ENCODE assay signal across 32 mouse cellular contexts in the genomic region with DNA sequence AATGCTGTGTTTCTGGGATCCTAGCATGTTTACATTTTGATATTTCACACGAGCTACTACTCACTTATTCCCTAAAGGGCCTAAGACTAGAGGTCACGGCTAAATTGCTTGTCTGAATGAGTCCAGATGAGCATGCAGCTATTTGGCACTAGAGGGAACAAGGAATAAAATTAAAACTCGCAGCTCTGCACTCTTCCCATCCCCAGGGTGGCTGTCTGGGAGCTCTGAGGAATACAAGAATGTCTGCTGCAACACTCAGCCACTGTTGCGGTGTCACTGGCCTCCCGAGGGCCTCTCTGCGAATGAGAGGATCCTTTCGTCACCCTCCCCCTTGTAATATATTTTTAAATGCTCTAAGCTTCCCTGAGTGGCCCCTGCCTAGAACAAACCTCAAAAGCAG. TPM values are rescaled to one million over a fixed set of nuclear protein-coding genes. Genes with fewer than 3 reads are reported as not detected.
DNase-seq lines count a peak whose midpoint lies in the region; ATAC-seq and TF ChIP-seq lines count a peak whose summit lies in the region.
"Had no signal": no experiment of that assay in that cellular context is flagged by ENCODE, and none has a peak within 500 bp of the region (broad histone marks: within the 10 kb centered on the region; RNA-seq: fewer than 3 reads in every experiment).

No protein-coding gene starts in this region.

- DNase-seq in adrenal gland, postnatal 14 days: peak; percentile 58
- no peak for DNase-seq in adrenal gland, postnatal 4 days (ENCODE audit: low spot score in 2 of 2)
- DNase-seq in heart, adult 2 months: no peak
- DNase-seq in heart, adult 11 months: no peak
- DNase-seq in adipocyte (ENCODE audit: low spot score): peak; percentile 54
- no peak for DNase-seq in left cerebral cortex, adult 9 months (ENCODE audit: low spot score in 2 of 2)
- DNase-seq: adrenal gland, adult 8-10 months; B cell, adult 2 months; cerebellum, adult 11-12 months; cerebellum, adult 8-10 months; cerebellum, postnatal 14 days; gastrocnemius, postnatal 10 days; gastrocnemius, postnatal 36 days; heart, postnatal 10 days; kidney, adult 2 months had no signal

- H3K27me3 ChIP-seq in heart, embryonic 11.5 days (ENCODE audit: control insufficient read depth, insufficient read depth, low read length): no peaks in the 10 kb centered on the region
- no peaks in the 10 kb centered on the region for H3K27me3 ChIP-seq in heart, adult 2 months (ENCODE audit: control insufficient read depth, insufficient read depth, low read length)
- no peaks in the 10 kb centered on the region for H3K27me3 ChIP-seq in heart, embryonic 16.5 days (ENCODE audit: control insufficient read depth, insufficient read depth, low read length)
- H3K27me3 ChIP-seq: CH12.LX; embryonic facial prominence, embryonic 12.5 days; forebrain, embryonic 13.5 days; hindbrain, embryonic 12.5 days; hindbrain, embryonic 15.5 days; Patski had no signal

- no peaks in the 10 kb centered on the region for H3K9me3 ChIP-seq in heart, embryonic 11.5 days (replicated peaks; ENCODE audit: control insufficient read depth, low read length)
- H3K9me3 ChIP-seq in heart, embryonic 16.5 days (replicated peaks; ENCODE audit: control insufficient read depth, low read length): no peaks in the 10 kb centered on the region
- H3K9me3 ChIP-seq: embryonic facial prominence, embryonic 12.5 days; forebrain, embryonic 10.5 days; forebrain, embryonic 13.5 days; G1E; hindbrain, embryonic 12.5 days; hindbrain, embryonic 15.5 days had no signal

- 43% methylated on average over 7 of the region's 7 CpGs for WGBS in heart, embryonic 11.5 days (ENCODE audit: insufficient replicate concordance)
- WGBS in heart, adult 2 months: 63% methylated on average over 7 of the region's 7 CpGs
- WGBS in heart, embryonic 16.5 days: 40% methylated on average over 7 of the region's 7 CpGs

- peaks cover 18% of the 10 kb centered on the region for H3K4me1 ChIP-seq in heart, embryonic 11.5 days (ENCODE audit: control insufficient read depth, insufficient read depth, low read length)
- H3K4me1 ChIP-seq in heart, adult 2 months (ENCODE audit: control insufficient read depth, insufficient read depth, low read length): no peaks in the 10 kb centered on the region
- 0 out of 2 replicates have a peak, but pooled peaks cover 7% of the 10 kb centered on the region for H3K4me1 ChIP-seq in heart, embryonic 16.5 days (ENCODE audit: control insufficient read depth, insufficient read depth, low read length)
- H3K4me1 ChIP-seq: hindbrain, embryonic 15.5 days had no signal

- H3K79me2 ChIP-seq in heart, adult 2 months (replicated peaks; ENCODE audit: control insufficient read depth, insufficient read depth, low read length): no peaks in the 10 kb centered on the region

- ATAC-seq in heart, embryonic 11.5 days (replicated peaks; ENCODE audit: insufficient number of reproducible peaks, low FRiP score, low TSS enrichment): no peak
- peak; percentile 26; the same call in 1 of the 2 replicates for ATAC-seq in heart, embryonic 16.5 days (replicated peaks; ENCODE audit: extremely low read depth, insufficient read depth, low FRiP score)
- ATAC-seq: forebrain, embryonic 13.5 days; forebrain, embryonic 16.5 days; intestine, postnatal 0 days; Patski had no signal

- H3K4me2 ChIP-seq in heart, embryonic 11.5 days: no peak overlapping the region
- H3K4me2 ChIP-seq in heart, embryonic 16.5 days (ENCODE audit: low read depth, low read length): no peak overlapping the region
- H3K4me2 ChIP-seq: embryonic facial prominence, embryonic 12.5 days; forebrain, embryonic 13.5 days; hindbrain, embryonic 12.5 days; hindbrain, embryonic 15.5 days had no signal

- no peak for TF ChIP-seq POLR2A in heart, adult 2 months (IDR thresholded peaks at IDR 0.05; ENCODE audit: insufficient read depth, low read depth, low read length)

- H3K4me3 ChIP-seq in heart, embryonic 11.5 days (ENCODE audit: low read depth, low read length): no peak overlapping the region
- H3K4me3 ChIP-seq in heart, adult 2 months: no peak overlapping the region
- H3K4me3 ChIP-seq in heart, embryonic 16.5 days (ENCODE audit: low read length): no peak overlapping the region
- H3K4me3 ChIP-seq: embryonic facial prominence, embryonic 12.5 days; forebrain, embryonic 10.5 days; forebrain, embryonic 13.5 days; hindbrain, embryonic 12.5 days; hindbrain, embryonic 15.5 days had no signal

- H3K36me3 ChIP-seq in heart, embryonic 11.5 days (ENCODE audit: control insufficient read depth, insufficient read depth, low read length): no peaks in the 10 kb centered on the region; the same call in 1 of the 2 replicates
- no peaks in the 10 kb centered on the region for H3K36me3 ChIP-seq in heart, adult 2 months (ENCODE audit: control insufficient read depth, insufficient read depth, low read length)
- H3K36me3 ChIP-seq in heart, embryonic 16.5 days (ENCODE audit: control insufficient read depth, insufficient read depth): peaks cover 5% of the 10 kb centered on the region; the same call in 1 of the 2 replicates
- H3K36me3 ChIP-seq: embryonic facial prominence, embryonic 12.5 days; hindbrain, embryonic 15.5 days had no signal

- intact Hi-C loops in heart, adult 2 months (cut with DNase I): no loop called here

- peak overlapping the region; percentile 15; the same call in 1 of the 2 replicates for H3K27ac ChIP-seq in heart, embryonic 11.5 days (ENCODE audit: low read depth, low read length)
- no peak overlapping the region for H3K27ac ChIP-seq in heart, adult 2 months
- H3K27ac ChIP-seq in heart, embryonic 16.5 days (ENCODE audit: low read length): no peak overlapping the region
- H3K27ac ChIP-seq: embryonic facial prominence, embryonic 12.5 days; forebrain, embryonic 10.5 days; forebrain, embryonic 13.5 days; hindbrain, embryonic 12.5 days; hindbrain, embryonic 15.5 days had no signal

- H3K9ac ChIP-seq in heart, embryonic 11.5 days (ENCODE audit: low read depth, low read length): 0 out of 2 replicates have a peak overlapping the region, but pooled peaks have one; percentile 28
- no peak overlapping the region for H3K9ac ChIP-seq in heart, adult 2 months (ENCODE audit: low read depth, low read length)
- no peak overlapping the region for H3K9ac ChIP-seq in heart, embryonic 16.5 days (ENCODE audit: low read length)
- H3K9ac ChIP-seq: embryonic facial prominence, embryonic 12.5 days; forebrain, embryonic 13.5 days; hindbrain, embryonic 12.5 days; hindbrain, embryonic 15.5 days had no signal

- TF ChIP-seq CTCF in heart, adult 2 months (IDR thresholded peaks at IDR 0.05): no peak

- no peak for TF ChIP-seq EP300 in heart, adult 2 months (IDR thresholded peaks at IDR 0.05; ENCODE audit: insufficient read depth, low read depth, low read length)

RNA-seq across cellular contexts. Expression of a gene that starts 23.7 kb away (rescaled TPM):
- 6.0 and 6.8 TPM in 2 replicates for total RNA-seq in adrenal gland, postnatal 14 days (2021)
- 10 to 100 TPM; 16.6 to 16.8 TPM for total RNA-seq in adrenal gland, postnatal 4 days (2021)
- not detected in 2 replicates for polyA plus RNA-seq in heart, embryonic 11.5 days (2014; fragmentation: Nextera tagmentation; extraction: Ambion mirVana)
- total RNA-seq in heart, adult 2 months (2021): not detected
- polyA plus RNA-seq in heart, adult 2 months (2012; rRNA removed): not detected in 2 replicates
- 0.24 TPM in 1 of 2 replicates, not detected in the other for polyA plus RNA-seq in heart, embryonic 16.5 days (2015; fragmentation: Nextera tagmentation; extraction: Ambion mirVana)
- total RNA-seq: CH12.LX; gastrocnemius, adult 18-20 months; gastrocnemius, postnatal 10 days; gastrocnemius, postnatal 36 days; granulocyte monocyte progenitor cell, adult 5-6 weeks; heart, postnatal 10 days; hematopoietic stem cell, adult 5-6 weeks had no signal
- polyA plus RNA-seq: G1E; heart, embryonic 14.5 days; kidney, embryonic 14.5 days; Patski had no signal

Comparison
In these comparisons a context has a peak if more than half of its experiments do, and no peak if none do; other contexts are left out.
1. DNase-seq: peak in adrenal gland, postnatal 14 days (single experiment) and adipocyte (single experiment); none in adrenal gland, postnatal 4 days (0 of 2), heart, adult 2 months (0 of 2), heart, adult 11 months (single experiment) and left cerebral cortex, adult 9 months (0 of 2).